Mouse (Mus musculus): ENCODE measurements around the gene Lrrc4. TPM values are rescaled to one million over a fixed set of nuclear protein-coding genes. Genes with fewer than 3 reads are reported as not detected.

Lrrc4 gene
- polyA plus RNA-seq, 1 experiment from 2014 or later = 1.9 TPM

DNA sequence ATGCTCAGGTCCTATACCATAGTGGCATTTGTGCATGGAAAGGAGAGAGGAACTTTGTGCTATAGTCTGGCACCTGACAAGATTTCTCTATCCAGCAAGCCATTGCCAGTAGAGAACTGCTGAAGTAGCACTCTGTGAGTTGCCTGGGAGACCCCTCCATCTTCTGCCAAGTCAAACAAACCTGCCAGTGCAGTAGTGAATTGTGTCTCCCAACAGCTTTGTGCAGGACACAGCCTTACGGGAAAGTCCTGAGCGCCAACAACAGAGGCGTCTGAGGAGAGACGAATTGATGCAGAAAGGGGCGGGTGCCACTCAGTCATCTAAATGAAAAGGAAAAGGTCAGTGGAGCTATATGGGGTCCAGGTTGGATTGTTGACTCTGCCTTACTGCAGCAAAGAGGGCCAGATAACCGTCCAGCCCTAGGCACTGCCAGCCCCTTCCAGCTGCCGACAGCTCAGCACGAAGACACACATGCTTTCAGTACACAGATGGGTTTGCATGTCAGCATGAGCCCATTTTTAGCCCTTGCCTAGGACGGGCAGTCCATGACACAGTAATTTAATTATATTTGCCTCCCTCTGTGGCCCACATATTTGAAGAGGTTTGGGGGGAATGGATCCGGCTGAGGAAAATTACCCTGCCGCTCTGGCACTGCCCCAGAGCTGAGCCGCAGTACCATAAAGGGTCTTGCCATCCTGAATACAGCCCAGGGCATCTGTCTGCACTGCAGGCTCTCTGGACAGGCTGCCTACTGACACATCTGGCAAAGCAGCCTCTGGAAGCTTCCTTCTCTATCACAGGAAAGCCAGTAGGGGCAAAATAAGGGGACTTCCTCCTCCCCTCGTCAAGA is 11.8 kb downstream of the Lrrc4 start:
- Histone ChIP-seq H3K4me1 (0 out of 2 replicates have a peak, but pooled peaks cover 4% of the 10 kb centered on the region), H3K27me3 (no peaks in the 10 kb centered on the region), H3K9ac (no peak overlapping the region), H3K9me3 (replicated peaks) (no peaks in the 10 kb centered on the region), H3K4me2 (no peak overlapping the region), H3K27ac (no peak overlapping the region), H3K36me3 (peaks cover 3% of the 10 kb centered on the region; the same call in 1 of the 2 replicates), H3K4me3 (replicated peaks) (no peak overlapping the region)
- WGBS = 72% methylated on average over 13 of the region's 13 CpGs
- ATAC-seq (replicated peaks; ENCODE audit: low FRiP score) = no peak

GRCm38 (mm10) chr6:28817039-28817438 is 14.5 kb downstream of the Lrrc4 start:
- Histone ChIP-seq H3K9me3 (replicated peaks) (no peaks in the 10 kb centered on the region), H3K27me3 (no peaks in the 10 kb centered on the region), H3K9ac (no peak overlapping the region), H3K4me3 (replicated peaks) (no peak overlapping the region), H3K4me1 (0 out of 2 replicates have a peak, but pooled peaks cover 4% of the 10 kb centered on the region), H3K36me3 (peaks cover 3% of the 10 kb centered on the region; the same call in 1 of the 2 replicates), H3K27ac (no peak overlapping the region), H3K4me2 (no peak overlapping the region)
- ATAC-seq (replicated peaks; ENCODE audit: low FRiP score) = no peak
- WGBS = 47% methylated on average over 9 of the region's 9 CpGs

- Histone ChIP-seq H3K4me2 (no peak overlapping the region), H3K9ac (no peak overlapping the region), H3K4me3 (replicated peaks) (no peak overlapping the region), H3K36me3 (peaks cover 1% of the 10 kb centered on the region; the same call in 1 of the 2 replicates), H3K27ac (no peak overlapping the region), H3K9me3 (replicated peaks) (no peaks in the 10 kb centered on the region), H3K27me3 (no peaks in the 10 kb centered on the region), H3K4me1 (0 out of 2 replicates have a peak, but pooled peaks cover 4% of the 10 kb centered on the region)
- WGBS = 78% methylated on average over 2 of the region's 2 CpGs
- ATAC-seq (replicated peaks; ENCODE audit: low FRiP score) = no peak
These were observed 16.7 kb downstream of the Lrrc4 start for GRCm38 (mm10) chr6:28814895-28815294.

DNA sequence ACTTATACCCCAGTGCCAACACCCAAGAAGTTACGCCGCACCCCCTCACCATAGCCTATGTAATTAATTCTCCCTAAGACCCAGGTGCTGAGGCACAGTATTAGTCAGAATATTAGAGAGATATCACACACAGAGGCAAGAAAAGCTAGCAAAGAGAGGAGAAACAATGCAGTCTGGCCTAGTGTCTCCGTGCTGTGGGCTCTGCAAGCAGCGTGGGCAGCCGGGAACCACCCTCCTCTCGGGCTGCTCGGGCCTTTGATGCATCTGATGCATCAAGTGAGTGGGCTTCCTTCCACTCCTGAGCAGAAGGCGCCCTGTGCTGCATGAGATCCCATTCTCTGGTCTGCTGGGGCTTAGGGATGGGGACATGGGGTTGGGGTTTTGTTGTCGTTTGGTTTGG is 18.5 kb downstream of the Lrrc4 start:
- Histone ChIP-seq H3K27me3 (no peaks in the 10 kb centered on the region), H3K4me1 (0 out of 2 replicates have a peak, but pooled peaks cover 4% of the 10 kb centered on the region), H3K9me3 (replicated peaks) (no peaks in the 10 kb centered on the region), H3K36me3 (no peaks in the 10 kb centered on the region; the same call in 1 of the 2 replicates), H3K4me3 (replicated peaks) (no peak overlapping the region), H3K27ac (no peak overlapping the region), H3K9ac (no peak overlapping the region), H3K4me2 (no peak overlapping the region)
- ATAC-seq (replicated peaks; ENCODE audit: low FRiP score) = no peak
- WGBS = 88% methylated on average over 9 of the region's 9 CpGs

DNA sequence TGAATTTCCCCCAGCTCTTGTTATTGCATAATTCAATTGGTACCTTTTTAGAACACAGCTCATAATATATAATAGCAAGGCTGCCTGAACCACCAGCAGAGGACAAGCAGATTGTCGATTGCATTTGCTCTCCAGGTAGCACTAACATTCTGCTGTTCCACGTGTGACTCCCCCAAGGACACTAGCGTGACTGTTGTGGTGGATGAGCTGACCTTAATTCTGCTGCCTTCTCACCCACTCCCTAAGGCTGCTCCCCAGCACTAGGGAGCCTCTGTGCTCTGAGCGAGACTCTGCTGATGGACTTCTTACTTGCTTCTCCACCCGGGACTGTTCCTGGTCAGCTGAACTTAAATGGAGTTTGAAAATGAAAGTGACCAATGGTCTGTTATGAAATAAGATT is 26.8 kb downstream of the Lrrc4 start:
- Histone ChIP-seq H3K9me3 (replicated peaks) (no peaks in the 10 kb centered on the region), H3K9ac (no peak overlapping the region), H3K4me3 (replicated peaks) (no peak overlapping the region), H3K4me1 (no peaks in the 10 kb centered on the region), H3K27me3 (no peaks in the 10 kb centered on the region), H3K4me2 (no peak overlapping the region), H3K27ac (no peak overlapping the region), H3K36me3 (peaks cover 4% of the 10 kb centered on the region; the same call in 1 of the 2 replicates)
- ATAC-seq (replicated peaks; ENCODE audit: low FRiP score) = no peak
- 94% methylated on average over 5 of the region's 5 CpGs for WGBS

DNA sequence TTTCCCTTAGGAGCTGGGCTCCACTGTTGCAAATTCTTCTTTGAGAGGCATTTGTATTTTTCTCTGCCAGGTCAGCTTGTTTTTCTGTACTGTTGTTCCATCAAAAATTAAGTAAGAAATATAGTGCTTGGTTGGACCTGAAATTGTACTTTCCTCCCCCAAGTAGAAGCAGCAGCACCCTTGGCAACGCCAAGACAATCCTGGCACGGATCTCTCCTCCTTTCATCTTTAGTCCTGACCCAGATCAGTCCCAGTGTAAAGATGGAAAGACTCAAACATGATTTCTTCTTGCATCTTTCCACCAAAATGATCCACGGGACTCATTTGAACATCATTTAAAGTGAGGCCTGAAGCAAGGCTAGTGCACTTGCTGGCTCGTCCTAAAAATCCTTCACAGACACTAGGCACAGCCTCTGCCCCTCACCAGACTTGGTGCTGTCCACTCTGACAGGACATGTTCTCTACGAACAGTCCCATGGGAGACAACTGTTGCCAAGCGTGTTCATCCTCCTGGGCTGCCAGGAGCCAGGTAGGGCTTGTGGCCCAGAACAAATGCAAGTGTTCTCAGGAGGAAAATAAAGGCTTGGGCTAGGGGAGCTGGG is 27.8 kb downstream of the Lrrc4 start:
- H3K4me3 ChIP-seq (replicated peaks) = no peak overlapping the region
- no peak for ATAC-seq (replicated peaks; ENCODE audit: low FRiP score)
- no peak overlapping the region for H3K9ac ChIP-seq
- H3K27me3 ChIP-seq = no peaks in the 10 kb centered on the region
- H3K36me3 ChIP-seq = peaks cover 4% of the 10 kb centered on the region; the same call in 1 of the 2 replicates
- H3K4me1 ChIP-seq = no peaks in the 10 kb centered on the region
- H3K27ac ChIP-seq = no peak overlapping the region
- no peaks in the 10 kb centered on the region for H3K9me3 ChIP-seq (replicated peaks)
- 89% methylated on average over 6 of the region's 6 CpGs for WGBS
- no peak overlapping the region for H3K4me2 ChIP-seq

GRCm38 (mm10) chr6:28800976-28801375 is 30.6 kb downstream of the Lrrc4 start:
- H3K9ac ChIP-seq = no peak overlapping the region
- H3K27ac ChIP-seq = no peak overlapping the region
- no peak for ATAC-seq (replicated peaks; ENCODE audit: low FRiP score)
- H3K4me1 ChIP-seq = no peaks in the 10 kb centered on the region
- no peaks in the 10 kb centered on the region for H3K9me3 ChIP-seq (replicated peaks)
- peaks cover 18% of the 10 kb centered on the region for H3K36me3 ChIP-seq
- no peak overlapping the region for H3K4me3 ChIP-seq (replicated peaks)
- H3K27me3 ChIP-seq = no peaks in the 10 kb centered on the region
- no peak overlapping the region for H3K4me2 ChIP-seq
- WGBS = 86% methylated on average over 3 of the region's 3 CpGs

- no peak overlapping the region for H3K4me2 ChIP-seq
- 67% methylated on average over 2 of the region's 2 CpGs for WGBS
- ATAC-seq (replicated peaks; ENCODE audit: low FRiP score) = no peak
These were observed 31.7 kb downstream of the Lrrc4 start for GRCm38 (mm10) chr6:28799818-28800217.

GRCm38 (mm10) chr6:28795792-28796515 is 35.6 kb downstream of the Lrrc4 start:
- no peak overlapping the region for H3K4me2 ChIP-seq
- no peak overlapping the region for H3K4me3 ChIP-seq (replicated peaks)
- no peak overlapping the region for H3K9ac ChIP-seq
- ATAC-seq (replicated peaks; ENCODE audit: low FRiP score) = no peak
- peaks cover 23% of the 10 kb centered on the region for H3K36me3 ChIP-seq
- 84% methylated on average over 16 of the region's 16 CpGs for WGBS
- H3K9me3 ChIP-seq (replicated peaks) = no peaks in the 10 kb centered on the region
- H3K4me1 ChIP-seq = no peaks in the 10 kb centered on the region
- no peaks in the 10 kb centered on the region for H3K27me3 ChIP-seq
- H3K27ac ChIP-seq = no peak overlapping the region

More at GRCm38 (mm10) chr6:28799818-28800217, 31.7 kb downstream of the Lrrc4 start:
- Histone ChIP-seq H3K36me3 (peaks cover 23% of the 10 kb centered on the region), H3K9me3 (replicated peaks) (no peaks in the 10 kb centered on the region), H3K4me3 (replicated peaks) (no peak overlapping the region), H3K27ac (no peak overlapping the region), H3K9ac (no peak overlapping the region), H3K4me1 (no peaks in the 10 kb centered on the region), H3K27me3 (no peaks in the 10 kb centered on the region)

DNA sequence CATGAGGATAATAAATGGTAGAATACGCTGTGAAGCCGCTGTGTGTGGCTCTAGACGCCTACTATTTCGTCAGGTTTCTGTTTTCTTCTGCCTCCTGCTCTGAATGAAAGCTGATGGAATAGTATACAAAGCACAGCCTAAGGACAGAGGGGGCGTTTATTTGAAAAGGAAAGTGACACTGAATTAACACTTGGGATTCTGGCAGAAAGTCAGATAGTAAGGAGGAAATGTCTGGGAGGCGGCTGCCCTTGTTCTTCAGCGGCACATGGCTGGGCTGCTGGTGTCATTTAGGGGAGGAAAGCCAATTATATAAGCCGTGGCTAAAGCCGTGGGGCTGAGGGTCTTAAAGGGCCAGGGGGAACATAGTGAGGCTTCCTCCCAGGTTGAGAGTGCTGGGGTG is 36.2 kb downstream of the Lrrc4 start:
- Histone ChIP-seq H3K36me3 (peaks cover 23% of the 10 kb centered on the region), H3K9me3 (replicated peaks) (no peaks in the 10 kb centered on the region), H3K9ac (no peak overlapping the region), H3K4me1 (0 out of 2 replicates have a peak, but pooled peaks cover 3% of the 10 kb centered on the region), H3K4me3 (replicated peaks) (no peak overlapping the region), H3K27me3 (no peaks in the 10 kb centered on the region), H3K4me2 (no peak overlapping the region), H3K27ac (no peak overlapping the region)
- ATAC-seq (replicated peaks; ENCODE audit: low FRiP score) = no peak
- 24% methylated on average over 9 of the region's 9 CpGs for WGBS

DNA sequence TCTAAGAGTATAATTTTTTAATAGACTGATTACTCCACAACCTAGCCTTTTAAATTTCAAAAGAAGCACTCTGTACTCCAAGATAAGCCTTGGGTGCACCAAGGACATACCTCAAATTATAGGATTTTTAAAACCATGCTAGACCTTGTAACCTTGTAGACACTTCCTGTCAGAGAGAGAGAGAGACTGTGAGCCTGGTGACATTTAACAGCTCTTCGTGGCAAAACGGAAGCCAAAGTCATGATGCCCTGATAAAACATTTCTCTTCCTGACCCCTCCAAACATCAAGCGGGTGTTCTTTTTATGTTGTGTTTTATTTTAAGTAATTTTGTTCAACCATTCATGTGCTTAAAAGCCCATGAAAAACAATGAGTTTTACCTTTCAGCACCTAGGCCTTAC is 39.7 kb downstream of the Lrrc4 start:
- 74% methylated on average over 3 of the region's 3 CpGs for WGBS
- no peak overlapping the region for H3K27ac ChIP-seq

GRCm38 (mm10) chr6:28791183-28791582 is 40.4 kb downstream of the Lrrc4 start:
- H3K9ac ChIP-seq = no peak overlapping the region
- no peak overlapping the region for H3K4me2 ChIP-seq
- H3K36me3 ChIP-seq = peaks cover 7% of the 10 kb centered on the region
- H3K4me1 ChIP-seq = 0 out of 2 replicates have a peak, but pooled peaks cover 9% of the 10 kb centered on the region
- H3K27ac ChIP-seq = no peak overlapping the region
- WGBS = 68% methylated on average over 3 of the region's 3 CpGs
- H3K9me3 ChIP-seq (replicated peaks) = no peaks in the 10 kb centered on the region
- H3K27me3 ChIP-seq = no peaks in the 10 kb centered on the region
- H3K4me3 ChIP-seq (replicated peaks) = no peak overlapping the region
- no peak for ATAC-seq (replicated peaks; ENCODE audit: low FRiP score)

More for the DNA sequence above, 39.7 kb downstream of the Lrrc4 start:
- H3K27me3 ChIP-seq = no peaks in the 10 kb centered on the region
- 0 out of 2 replicates have a peak, but pooled peaks cover 9% of the 10 kb centered on the region for H3K4me1 ChIP-seq
- H3K36me3 ChIP-seq = peaks cover 13% of the 10 kb centered on the region
- ATAC-seq (replicated peaks; ENCODE audit: low FRiP score) = no peak
- H3K4me2 ChIP-seq = no peak overlapping the region
- H3K4me3 ChIP-seq (replicated peaks) = no peak overlapping the region
- no peak overlapping the region for H3K9ac ChIP-seq
- H3K9me3 ChIP-seq (replicated peaks) = no peaks in the 10 kb centered on the region

Data from kidney, embryonic 15.5 days (tissue).